Mouse (Mus musculus): ENCODE measurements around the gene Zfp385c. TPM values are rescaled to one million over a fixed set of nuclear protein-coding genes. Genes with fewer than 3 reads are reported as not detected.

Zfp385c gene
- total and polyA plus RNA-seq, 3 experiments = 0.34 to 0.59 (median 0.48) TPM

DNA sequence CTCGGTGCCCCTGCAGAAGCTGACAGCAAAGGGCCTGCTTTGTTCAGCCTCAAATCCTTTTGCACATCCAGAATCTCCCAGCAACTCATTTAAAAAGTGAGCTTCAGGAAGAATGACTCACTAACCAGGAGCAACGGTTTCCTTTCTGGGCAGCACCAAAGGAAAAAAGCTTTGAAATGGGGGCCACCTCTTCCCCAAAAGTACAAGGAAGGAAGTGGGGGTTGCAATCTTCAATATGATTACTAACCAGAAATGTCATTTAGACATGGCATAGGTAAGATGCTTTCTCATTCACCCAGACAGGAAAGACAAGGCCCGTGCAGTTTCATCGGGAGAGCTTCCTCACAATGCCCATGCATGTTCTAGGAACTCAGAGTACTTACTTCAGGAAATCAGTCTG, 29.0 kb upstream of the Zfp385c start:
- intact Hi-C loops (cut with DNase I) = loop anchor here (10.0 kb wide), 1 partner anchor 344 kb away; no protein-coding TSS in a partner anchor
- peak in 1 of 2 experiments; percentile 35 for DNase-seq
- peaks cover 5% of the 10 kb centered on the region for H3K79me2 ChIP-seq (replicated peaks; ENCODE audit: control insufficient read depth, insufficient read depth, low read length)
- peak overlapping the region; percentile 82 for H3K27ac ChIP-seq
- peaks cover 45% of the 10 kb centered on the region for H3K36me3 ChIP-seq (ENCODE audit: control insufficient read depth, insufficient read depth, low read length)
- H3K9ac ChIP-seq (ENCODE audit: low read depth, low read length) = no peak overlapping the region; the same call in 1 of the 2 replicates
- peaks cover 49% of the 10 kb centered on the region for H3K4me1 ChIP-seq (ENCODE audit: control insufficient read depth, insufficient read depth, low read length)
- TF ChIP-seq POLR2A (IDR thresholded peaks at IDR 0.05; ENCODE audit: insufficient read depth, low read depth, low read length) = peak; percentile 39; the same call in 1 of the 2 replicates
- TF ChIP-seq CTCF (IDR thresholded peaks at IDR 0.05) = no peak
- WGBS = 24% methylated on average over 4 of the region's 4 CpGs
- H3K27me3 ChIP-seq (ENCODE audit: control insufficient read depth, insufficient read depth, low read length) = no peaks in the 10 kb centered on the region
- H3K4me3 ChIP-seq = peak overlapping the region; percentile 11; the same call in 1 of the 2 replicates

DNA sequence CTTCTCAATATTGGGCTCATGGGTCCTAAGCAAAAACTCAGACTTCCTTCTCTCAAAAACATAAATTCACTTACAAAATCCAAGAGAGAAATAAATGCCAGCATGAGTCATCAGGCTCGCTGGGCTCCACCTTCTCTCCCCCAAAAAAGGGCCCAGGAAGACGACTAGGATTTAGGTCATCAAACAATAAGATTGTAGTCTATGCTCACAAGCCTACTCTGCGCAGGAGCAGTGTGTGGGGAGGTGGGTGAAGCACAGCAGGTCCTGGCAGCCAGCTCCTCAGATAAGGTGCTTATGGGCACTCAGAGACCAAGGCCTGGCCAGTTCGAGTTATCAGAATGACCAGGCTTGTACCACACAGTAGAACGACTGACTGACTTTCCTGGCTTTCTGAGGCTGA, 28.1 kb upstream of the Zfp385c start:
- Histone ChIP-seq H3K4me1 (ENCODE audit: control insufficient read depth, insufficient read depth, low read length) (peaks cover 44% of the 10 kb centered on the region), H3K36me3 (ENCODE audit: control insufficient read depth, insufficient read depth, low read length) (peaks cover 43% of the 10 kb centered on the region), H3K4me3 (no peak overlapping the region), H3K27me3 (ENCODE audit: control insufficient read depth, insufficient read depth, low read length) (no peaks in the 10 kb centered on the region), H3K9ac (ENCODE audit: low read depth, low read length) (peak overlapping the region; percentile 7), H3K79me2 (replicated peaks; ENCODE audit: control insufficient read depth, insufficient read depth, low read length) (peaks cover 5% of the 10 kb centered on the region), H3K27ac (peak overlapping the region; percentile 82)
- intact Hi-C loops (cut with DNase I) = loop anchor here (10.0 kb wide), 1 partner anchor 344 kb away; no protein-coding TSS in a partner anchor
- 7% methylated on average over 5 of the region's 5 CpGs for WGBS
- TF ChIP-seq EP300 (IDR thresholded peaks at IDR 0.05; ENCODE audit: insufficient read depth, low read depth, low read length) (0 out of 2 replicates have a peak, but pooled peaks have one; percentile 20), POLR2A (IDR thresholded peaks at IDR 0.05; ENCODE audit: insufficient read depth, low read depth, low read length) (no peak)
- peak; percentile 41 to 53 for DNase-seq

DNA sequence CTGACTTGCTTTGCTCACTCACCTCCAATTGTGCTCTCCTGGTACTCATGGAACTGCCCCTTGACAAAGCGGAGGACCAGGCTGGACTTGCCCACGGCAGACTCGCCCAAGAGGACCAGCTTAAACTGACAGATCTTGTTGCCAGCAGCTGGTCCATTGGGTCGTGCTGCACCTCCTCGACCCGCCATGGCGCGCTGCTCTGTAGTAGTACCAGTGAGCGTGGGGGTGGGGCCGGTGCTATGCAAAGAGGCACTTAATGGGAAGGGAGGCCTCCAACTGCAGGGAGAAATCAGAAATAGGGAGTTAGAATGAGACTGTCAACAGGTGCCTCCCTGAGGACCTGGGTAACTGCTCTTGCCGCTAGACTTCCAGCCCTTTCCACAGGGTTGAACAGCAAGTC, 27.6 kb upstream of the Zfp385c start:
- Histone ChIP-seq H3K27me3 (ENCODE audit: control insufficient read depth, insufficient read depth, low read length) (no peaks in the 10 kb centered on the region), H3K9ac (ENCODE audit: low read depth, low read length) (no peak overlapping the region), H3K27ac (peak overlapping the region; percentile 82), H3K79me2 (replicated peaks; ENCODE audit: control insufficient read depth, insufficient read depth, low read length) (peaks cover 5% of the 10 kb centered on the region), H3K36me3 (ENCODE audit: control insufficient read depth, insufficient read depth, low read length) (peaks cover 40% of the 10 kb centered on the region), H3K4me3 (no peak overlapping the region), H3K4me1 (ENCODE audit: control insufficient read depth, insufficient read depth, low read length) (peaks cover 39% of the 10 kb centered on the region)
- 72% methylated on average over 11 of the region's 11 CpGs for WGBS
- no peak for TF ChIP-seq POLR2A (IDR thresholded peaks at IDR 0.05; ENCODE audit: insufficient read depth, low read depth, low read length)
- TF ChIP-seq CTCF (IDR thresholded peaks at IDR 0.05) = no peak
- no peak for TF ChIP-seq EP300 (IDR thresholded peaks at IDR 0.05; ENCODE audit: insufficient read depth, low read depth, low read length)
- DNase-seq = no peak
- intact Hi-C loops (cut with DNase I) = loop anchor here (10.0 kb wide), 2 partner anchors 345 to 455 kb away; partner anchors contain the start of genes Ccr10, Cntnap1 and Plekhh3

DNA sequence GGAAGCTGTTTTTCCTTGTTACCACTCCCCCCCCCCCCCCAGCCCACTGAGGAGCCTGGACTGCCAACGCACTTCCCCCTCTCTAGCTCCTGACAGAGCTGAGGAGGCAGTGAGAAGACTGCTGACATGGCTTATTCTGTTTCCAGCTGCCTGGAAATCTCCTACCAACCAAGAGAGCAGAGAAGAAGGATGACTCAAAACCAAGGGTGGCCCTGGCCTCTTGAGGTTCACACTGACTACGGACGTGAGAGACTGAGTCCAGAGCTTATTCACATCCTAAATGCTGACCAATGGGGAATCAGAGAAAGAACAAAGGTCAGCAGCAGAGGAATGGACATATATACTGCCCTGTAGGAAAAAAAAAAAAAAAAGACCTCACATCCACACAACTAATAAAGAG, 27.1 kb upstream of the Zfp385c start:
- no peak for DNase-seq
- Histone ChIP-seq H3K27me3 (ENCODE audit: control insufficient read depth, insufficient read depth, low read length) (no peaks in the 10 kb centered on the region), H3K4me1 (ENCODE audit: control insufficient read depth, insufficient read depth, low read length) (peaks cover 38% of the 10 kb centered on the region), H3K9ac (ENCODE audit: low read depth, low read length) (no peak overlapping the region), H3K4me3 (no peak overlapping the region), H3K36me3 (ENCODE audit: control insufficient read depth, insufficient read depth, low read length) (peaks cover 39% of the 10 kb centered on the region), H3K27ac (peak overlapping the region; percentile 82), H3K79me2 (replicated peaks; ENCODE audit: control insufficient read depth, insufficient read depth, low read length) (peaks cover 5% of the 10 kb centered on the region)
- TF ChIP-seq EP300 (IDR thresholded peaks at IDR 0.05; ENCODE audit: insufficient read depth, low read depth, low read length) (no peak), CTCF (IDR thresholded peaks at IDR 0.05) (no peak)
- 55% methylated on average over 3 of the region's 3 CpGs for WGBS
- intact Hi-C loops (cut with DNase I) = loop anchor here (10.0 kb wide), 1 partner anchor 455 kb away; the partner anchor contains the start of genes Ccr10, Cntnap1 and Plekhh3

DNA sequence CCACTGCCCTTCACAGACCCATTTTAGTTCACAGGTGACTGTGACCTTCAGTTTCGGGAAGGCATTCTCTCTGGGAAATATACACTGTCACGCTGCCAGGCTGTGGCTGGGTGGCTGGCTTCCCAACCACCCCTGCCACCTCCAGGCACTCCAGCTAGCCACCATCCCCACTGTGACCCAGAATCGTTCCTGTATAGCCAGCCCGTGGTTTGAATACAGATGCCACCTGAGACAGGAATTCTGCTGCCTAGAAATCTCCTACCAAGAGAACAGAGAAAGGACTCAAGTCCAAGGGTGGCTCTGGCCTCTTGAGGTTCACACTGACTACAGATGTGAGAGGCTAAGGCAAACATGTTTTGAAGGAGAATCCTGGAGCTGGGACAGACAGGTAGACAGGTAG, 26.6 kb upstream of the Zfp385c start:
- no peak overlapping the region for H3K9ac ChIP-seq (ENCODE audit: low read depth, low read length)
- intact Hi-C loops (cut with DNase I) = loop anchor here (10.0 kb wide), 1 partner anchor 456 kb away; the partner anchor contains the start of genes Ccr10, Cntnap1 and Plekhh3

DNA sequence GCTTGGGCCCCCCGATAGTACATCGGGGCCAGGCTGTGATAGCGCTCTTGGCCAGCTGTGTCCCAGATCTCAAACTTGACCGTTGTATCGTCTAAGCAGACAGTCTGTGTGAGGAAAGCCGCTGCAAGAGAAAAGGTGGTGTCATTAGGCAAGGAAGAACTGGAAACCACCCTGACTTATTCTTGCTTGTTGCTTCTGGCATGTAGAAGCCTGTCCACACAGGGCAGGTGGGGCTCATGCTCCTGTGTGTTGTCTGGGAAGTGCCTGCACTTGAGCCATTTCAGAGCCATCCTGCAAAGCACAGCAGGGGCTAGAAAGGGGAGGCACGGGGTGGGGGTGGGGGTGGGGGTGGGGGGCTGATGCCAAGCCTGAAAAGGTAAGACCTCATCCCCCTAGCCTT, 26.2 kb upstream of the Zfp385c start:
- Histone ChIP-seq H3K27ac (peak overlapping the region; percentile 64), H3K4me3 (no peak overlapping the region), H3K36me3 (ENCODE audit: control insufficient read depth, insufficient read depth, low read length) (peaks cover 33% of the 10 kb centered on the region), H3K27me3 (ENCODE audit: control insufficient read depth, insufficient read depth, low read length) (no peaks in the 10 kb centered on the region), H3K4me1 (ENCODE audit: control insufficient read depth, insufficient read depth, low read length) (peaks cover 38% of the 10 kb centered on the region), H3K79me2 (replicated peaks; ENCODE audit: control insufficient read depth, insufficient read depth, low read length) (peaks cover 5% of the 10 kb centered on the region), H3K9ac (ENCODE audit: low read depth, low read length) (no peak overlapping the region)
- no peak for DNase-seq
- WGBS = 91% methylated on average over 7 of the region's 7 CpGs
- TF ChIP-seq POLR2A (IDR thresholded peaks at IDR 0.05; ENCODE audit: insufficient read depth, low read depth, low read length) (no peak), CTCF (IDR thresholded peaks at IDR 0.05) (no peak), EP300 (IDR thresholded peaks at IDR 0.05; ENCODE audit: insufficient read depth, low read depth, low read length) (no peak)
- intact Hi-C loops (cut with DNase I) = loop anchor here (10.0 kb wide), 1 partner anchor 456 kb away; the partner anchor contains the start of genes Ccr10, Cntnap1 and Plekhh3

More for the DNA sequence above, 26.6 kb upstream of the Zfp385c start:
- Histone ChIP-seq H3K4me1 (ENCODE audit: control insufficient read depth, insufficient read depth, low read length) (peaks cover 38% of the 10 kb centered on the region), H3K36me3 (ENCODE audit: control insufficient read depth, insufficient read depth, low read length) (peaks cover 36% of the 10 kb centered on the region), H3K27ac (peak overlapping the region; percentile 64), H3K79me2 (replicated peaks; ENCODE audit: control insufficient read depth, insufficient read depth, low read length) (peaks cover 5% of the 10 kb centered on the region), H3K4me3 (no peak overlapping the region), H3K27me3 (ENCODE audit: control insufficient read depth, insufficient read depth, low read length) (no peaks in the 10 kb centered on the region)
- 75% methylated on average over 4 of the region's 4 CpGs for WGBS
- TF ChIP-seq CTCF (IDR thresholded peaks at IDR 0.05) (no peak), EP300 (IDR thresholded peaks at IDR 0.05; ENCODE audit: insufficient read depth, low read depth, low read length) (no peak), POLR2A (IDR thresholded peaks at IDR 0.05; ENCODE audit: insufficient read depth, low read depth, low read length) (no peak)
- peak in 1 of 2 experiments; percentile 45 for DNase-seq

All from heart, adult 2 months (tissue).